Mouse (Mus musculus): Measurements from ENCODE around the gene 1810024B03Rik. TPM values are rescaled to one million over a fixed set of nuclear protein-coding genes. Genes with fewer than 3 reads are reported as not detected.

The 1810024B03Rik gene
- polyA plus RNA-seq, 1 experiment from 2014 or later = 2.2 TPM

Other genes starting within 250 kb of the 1810024B03Rik start
- gene Ap4e1, start 199.6 kb downstream of the 1810024B03Rik start, polyA plus RNA-seq (2014; fragmentation: Nextera tagmentation; extraction: Ambion mirVana) = 10.1 and 12.3 TPM in 2 replicates
- gene Blvra, start 137.6 kb downstream of the 1810024B03Rik start, polyA plus RNA-seq (2014; fragmentation: Nextera tagmentation; extraction: Ambion mirVana) = 55.2 and 56.6 TPM in 2 replicates
- gene Ncaph, start 74.3 kb downstream of the 1810024B03Rik start, polyA plus RNA-seq (2014; fragmentation: Nextera tagmentation; extraction: Ambion mirVana) = 82.5 and 88.2 TPM in 2 replicates
- 22.8 and 26.3 TPM in 2 replicates for gene Itpripl1, start 64.8 kb downstream of the 1810024B03Rik start, polyA plus RNA-seq (2014; fragmentation: Nextera tagmentation; extraction: Ambion mirVana)
- gene Snrnp200, start 106 bp upstream of the 1810024B03Rik start, polyA plus RNA-seq (2014; fragmentation: Nextera tagmentation; extraction: Ambion mirVana) = 67.8 and 77.2 TPM in 2 replicates
- gene Ciao1, start 39.5 kb upstream of the 1810024B03Rik start, polyA plus RNA-seq (2014; fragmentation: Nextera tagmentation; extraction: Ambion mirVana) = 62.6 and 64.7 TPM in 2 replicates
- gene Tmem127, start 39.6 kb upstream of the 1810024B03Rik start, polyA plus RNA-seq (2014; fragmentation: Nextera tagmentation; extraction: Ambion mirVana) = 20.4 and 21.5 TPM in 2 replicates
- 93.8 and 94.5 TPM in 2 replicates for gene Stard7, start 61.9 kb upstream of the 1810024B03Rik start, polyA plus RNA-seq (2014; fragmentation: Nextera tagmentation; extraction: Ambion mirVana)
- gene Dusp2, start 127.9 kb upstream of the 1810024B03Rik start, polyA plus RNA-seq (2014; fragmentation: Nextera tagmentation; extraction: Ambion mirVana) = 2.5 and 4.5 TPM in 2 replicates
- not detected in 2 replicates for gene Astl, start 130.4 kb upstream of the 1810024B03Rik start, polyA plus RNA-seq (2014; fragmentation: Nextera tagmentation; extraction: Ambion mirVana)
- gene Adra2b, start 154.9 kb upstream of the 1810024B03Rik start, polyA plus RNA-seq (2014; fragmentation: Nextera tagmentation; extraction: Ambion mirVana) = 0.66 and 0.85 TPM in 2 replicates
- gene Gpat2, start 216.9 kb upstream of the 1810024B03Rik start, polyA plus RNA-seq (2014; fragmentation: Nextera tagmentation; extraction: Ambion mirVana) = 0.07 and 0.08 TPM in 2 replicates
- gene Fahd2a, start 236.3 kb upstream of the 1810024B03Rik start, polyA plus RNA-seq (2014; fragmentation: Nextera tagmentation; extraction: Ambion mirVana) = 21.9 and 28.6 TPM in 2 replicates

Data from intestine, embryonic 14.5 days (tissue).